Mouse (Mus musculus): ENCODE data around the gene Rhno1. TPM values are rescaled to one million over a fixed set of nuclear protein-coding genes. Genes with fewer than 3 reads are reported as not detected.

Gene Rhno1
- 9.2 and 21.4 TPM in 2 replicates for polyA plus RNA-seq (2012; rRNA removed; ENCODE audit: low replicate concordance)

DNA sequence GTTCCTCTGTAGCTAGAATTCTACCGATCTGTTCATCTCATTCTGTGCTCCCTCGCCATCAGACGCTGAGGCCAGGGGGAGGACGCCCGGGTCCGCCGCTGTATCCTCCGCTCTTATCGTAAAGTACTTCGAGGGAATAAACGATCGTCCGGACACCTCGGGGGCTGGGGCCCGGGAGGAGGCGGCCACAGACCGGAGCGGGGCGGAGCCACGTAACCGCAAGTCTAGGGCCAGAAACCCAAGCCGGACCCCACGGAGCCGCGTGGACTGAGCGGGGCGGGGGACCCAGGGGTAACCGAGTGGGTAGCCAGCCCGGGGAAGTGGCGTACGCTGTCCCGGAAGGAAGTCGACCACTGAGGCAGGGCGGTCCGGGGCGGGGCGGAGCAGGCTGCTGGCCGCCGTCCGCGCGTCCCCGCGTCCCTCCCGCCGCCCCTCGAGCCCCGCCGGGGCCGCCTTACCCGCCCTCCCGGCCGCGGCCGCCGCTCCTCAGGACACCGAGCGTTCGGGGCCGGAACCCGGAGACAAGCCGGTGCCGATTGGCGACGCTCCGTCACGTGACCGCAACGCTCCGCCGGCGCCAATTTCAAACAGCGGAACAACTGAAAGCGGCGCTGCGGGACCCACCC is at the start of gene Rhno1, which contains the start of gene Foxm1:
Gene Rhno1 (minus strand): TSS at position 531 of the 626 bp plus-strand sequence.
Gene Foxm1 (plus strand): TSS at position 587 of the 626 bp plus-strand sequence.

GRCm38 (mm10) chr6:128398996-128399395 is 36.3 kb upstream of the Rhno1 start, which contains the start of gene Nrip2:
Gene Nrip2 (plus strand): TSS chr6:128399296.

GRCm38 (mm10) chr6:128375192-128375591 is 12.5 kb upstream of the Rhno1 start, which contains the start of the genes Tex52 and Gm44596:
Gene Tex52 (plus strand): TSS chr6:128375456.
Gene Gm44596 (plus strand): TSS chr6:128375503.

GRCm38 (mm10) chr6:128355726-128356416 is 6.8 kb downstream of the Rhno1 start, which contains the start of gene Tulp3:
Gene Tulp3 (minus strand): TSS chr6:128355851.

Other genes with a start within 250 kb of the Rhno1 start
- gene Tspan9, start 219.3 kb downstream of the Rhno1 start, polyA plus RNA-seq (2012; rRNA removed; ENCODE audit: low replicate concordance), result 83.2 and 136 TPM in 2 replicates
- gene Tead4, start 62.1 kb downstream of the Rhno1 start, polyA plus RNA-seq (2012; rRNA removed; ENCODE audit: low replicate concordance), result 2.0 and 2.2 TPM in 2 replicates
- gene Tulp3, start 7.1 kb downstream of the Rhno1 start, polyA plus RNA-seq (2012; rRNA removed; ENCODE audit: low replicate concordance), result 25.0 and 33.1 TPM in 2 replicates
- 4.2 and 19.2 TPM in 2 replicates for gene Foxm1, start 56 bp upstream of the Rhno1 start, polyA plus RNA-seq (2012; rRNA removed; ENCODE audit: low replicate concordance)
- gene Tex52, start 12.5 kb upstream of the Rhno1 start, polyA plus RNA-seq (2012; rRNA removed; ENCODE audit: low replicate concordance), result 0.10 and 0.14 TPM in 2 replicates
- not detected in 2 replicates for gene Gm44596, start 12.6 kb upstream of the Rhno1 start, polyA plus RNA-seq (2012; rRNA removed; ENCODE audit: low replicate concordance)
- 8.2 and 19.7 TPM in 2 replicates for gene Nrip2, start 36.4 kb upstream of the Rhno1 start, polyA plus RNA-seq (2012; rRNA removed; ENCODE audit: low replicate concordance)
- 14.2 and 36.2 TPM in 2 replicates for gene Itfg2, start 62.0 kb upstream of the Rhno1 start, polyA plus RNA-seq (2012; rRNA removed; ENCODE audit: low replicate concordance)
- gene Fkbp4, start 75.8 kb upstream of the Rhno1 start, polyA plus RNA-seq (2012; rRNA removed; ENCODE audit: low replicate concordance), result 59.3 and 223 TPM in 2 replicates
- gene Pzp, start 163.8 kb upstream of the Rhno1 start, polyA plus RNA-seq (2012; rRNA removed; ENCODE audit: low replicate concordance), result 0.04 and 0.48 TPM in 2 replicates
- 6.8 TPM in 1 of 2 replicates, not detected in the other for gene A2ml1, start 218.7 kb upstream of the Rhno1 start, polyA plus RNA-seq (2012; rRNA removed; ENCODE audit: low replicate concordance)